Mouse (Mus musculus) ovary, postnatal 36 days (tissue): ENCODE data around the gene Zfp941.
"Not testable (repeated sequence)": the region's sequence is repeated elsewhere in the genome, so short reads cannot be mapped to it uniquely, and the experiment has no call there.

Source experiments
- DNase-seq: peaks from one replicate; pipeline ENCODE4 v3.0.0; 2022; ENCODE audit warnings: low spot score, mixed read lengths

Gene Zfp941

GRCm38 (mm10) chr7:140780548-140780947 is 41.4 kb downstream of the Zfp941 start:
- no peak for DNase-seq

DNA sequence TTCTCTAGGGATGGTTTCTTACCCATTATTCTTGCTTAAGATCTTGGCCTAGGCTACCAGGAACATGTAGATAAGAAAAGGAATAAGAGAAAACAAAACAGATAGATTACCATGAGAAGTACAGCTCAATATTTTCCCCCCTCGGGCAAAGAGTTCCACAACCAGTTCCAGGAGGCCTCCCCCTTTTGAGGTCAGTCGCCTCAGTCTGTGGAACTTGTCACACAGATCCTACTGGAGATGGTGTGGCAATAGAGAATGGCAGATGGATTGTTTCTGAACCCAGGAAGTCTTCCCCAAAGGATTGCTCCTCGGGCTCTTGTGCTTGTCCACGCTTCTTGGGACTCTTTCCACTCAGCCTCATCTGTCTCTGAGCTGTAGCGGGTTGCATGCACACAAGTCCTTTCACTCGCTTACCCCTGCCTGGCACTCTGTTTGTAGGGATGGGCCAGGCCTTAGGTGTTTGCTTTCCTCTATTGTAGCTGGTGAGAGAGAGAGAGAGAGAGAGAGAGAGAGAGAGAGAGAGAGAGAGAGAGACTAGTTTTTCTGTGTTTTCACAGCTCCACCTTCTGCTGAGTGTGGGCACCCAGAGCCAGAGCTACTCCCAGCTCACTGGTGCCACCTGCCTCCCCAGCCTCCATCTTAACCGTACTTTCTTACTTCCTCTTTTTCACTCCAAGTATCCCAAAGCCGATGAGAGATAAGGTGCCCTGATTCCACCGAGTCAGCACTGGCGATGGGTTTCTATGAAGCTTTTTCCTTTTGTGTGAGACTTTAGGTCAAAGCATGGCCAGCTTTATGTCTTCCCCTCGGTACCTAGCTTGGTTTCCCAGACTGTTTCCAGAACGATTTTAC is 55.9 kb downstream of the Zfp941 start:
- DNase-seq: no peak

DNA sequence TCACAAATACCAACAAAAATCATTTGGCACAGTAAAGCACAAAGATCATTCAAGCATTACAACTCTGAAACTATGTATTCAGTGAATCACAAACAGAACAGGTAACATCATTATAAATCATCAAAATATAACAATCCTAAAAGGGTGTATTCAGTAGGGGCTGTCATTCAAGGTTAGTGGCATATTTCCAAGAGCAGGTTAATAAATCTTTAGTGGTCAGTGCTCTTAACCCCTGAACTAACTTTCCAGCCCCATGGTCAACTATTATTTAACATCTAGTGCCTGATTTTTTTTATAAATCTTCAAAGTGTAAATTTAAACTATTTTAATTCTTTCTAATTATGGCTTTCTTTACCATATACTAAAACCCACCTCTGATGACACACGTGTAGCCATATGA is 56.6 kb downstream of the Zfp941 start:
- DNase-seq: not testable (repeated sequence)

GRCm38 (mm10) chr7:140763447-140764020 is 58.4 kb downstream of the Zfp941 start, which contains the start of gene Cyp2e1:
Cyp2e1 (plus strand) TSS chr7:140763739.
- DNase-seq: no peak

DNA sequence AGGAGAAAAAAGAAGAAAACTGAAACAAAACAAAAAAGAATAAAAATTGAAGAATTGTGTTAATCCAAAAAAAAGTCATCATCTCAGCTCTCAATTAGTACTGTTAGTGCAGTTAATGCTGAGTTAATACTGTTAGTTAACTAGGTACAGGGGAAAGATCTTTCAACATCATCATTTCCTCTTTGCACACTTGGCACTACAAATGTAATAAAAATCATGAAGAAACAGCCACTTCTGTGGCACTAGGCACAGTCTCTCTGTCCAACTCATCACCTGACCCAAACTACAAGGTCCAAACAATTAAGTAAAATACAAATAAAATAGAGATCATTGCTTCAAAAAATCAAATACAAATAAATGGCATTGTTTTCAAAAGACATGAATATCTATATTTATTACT is 61.3 kb downstream of the Zfp941 start:
- no peak for DNase-seq
